Mouse (Mus musculus): ENCODE data around the gene AI413582. TPM values are rescaled to one million over a fixed set of nuclear protein-coding genes. Genes with fewer than 3 reads are reported as not detected.

Gene AI413582
- polyA plus RNA-seq (2014; fragmentation: Illumina TruSeq; extraction: RNeasy Lipid Tissue Mini Kit (QIAGEN cat#74804)) = not detected

GRCm38 (mm10) chr17:27565163-27565941 lies at the start of gene AI413582:
Gene AI413582, minus strand, starts transcription at chr17:27565756.

GRCm38 (mm10) chr17:27556315-27557011 lies 9.1 kb downstream of the AI413582 start, which contains the start of gene Hmga1:
Gene Hmga1, plus strand, starts transcription at chr17:27556497.

GRCm38 (mm10) chr17:27521303-27521702 lies 44.3 kb downstream of the AI413582 start, which contains the start of gene Grm4:
Gene Grm4, minus strand, starts transcription at chr17:27521403.

Other genes starting within 250 kb of the AI413582 start
- gene Grm4, start 44.4 kb downstream of the AI413582 start, polyA plus RNA-seq (2014; fragmentation: Illumina TruSeq; extraction: RNeasy Lipid Tissue Mini Kit (QIAGEN cat#74804)) = not detected
- 4.3 TPM for gene Hmga1, start 9.3 kb downstream of the AI413582 start, polyA plus RNA-seq (2014; fragmentation: Illumina TruSeq; extraction: RNeasy Lipid Tissue Mini Kit (QIAGEN cat#74804))
- 24.2 TPM for gene Nudt3, start 57.7 kb upstream of the AI413582 start, polyA plus RNA-seq (2014; fragmentation: Illumina TruSeq; extraction: RNeasy Lipid Tissue Mini Kit (QIAGEN cat#74804))
- gene RPS10-NUDT3, start 69.5 kb upstream of the AI413582 start, polyA plus RNA-seq (2014; fragmentation: Illumina TruSeq; extraction: RNeasy Lipid Tissue Mini Kit (QIAGEN cat#74804)) = not detected
- 50.7 TPM for gene Rps10, start 70.9 kb upstream of the AI413582 start, polyA plus RNA-seq (2014; fragmentation: Illumina TruSeq; extraction: RNeasy Lipid Tissue Mini Kit (QIAGEN cat#74804))
- not detected for gene Pacsin1, start 89.8 kb upstream of the AI413582 start, polyA plus RNA-seq (2014; fragmentation: Illumina TruSeq; extraction: RNeasy Lipid Tissue Mini Kit (QIAGEN cat#74804))
- gene Spdef, start 163.2 kb upstream of the AI413582 start, polyA plus RNA-seq (2014; fragmentation: Illumina TruSeq; extraction: RNeasy Lipid Tissue Mini Kit (QIAGEN cat#74804)) = not detected